In the genomic region with DNA sequence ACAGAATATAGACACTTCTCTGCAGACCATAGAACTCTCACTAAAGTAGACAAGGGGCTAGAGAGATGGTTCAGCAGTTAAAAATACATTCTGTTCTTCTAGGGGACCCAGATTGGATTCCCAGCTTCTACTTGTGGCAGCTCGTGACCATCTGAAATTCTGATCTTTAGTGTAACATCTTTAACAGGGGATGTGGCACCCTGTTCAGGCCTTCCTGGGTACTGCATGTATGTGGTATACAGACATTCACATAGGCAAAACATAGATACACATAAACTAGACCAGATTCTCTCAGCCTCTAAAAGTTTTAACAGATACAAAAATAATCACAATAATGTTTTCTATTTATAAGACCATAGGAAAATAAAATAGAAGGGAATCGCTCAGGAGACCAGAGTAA, we compare ENCODE assay signal across 15 mouse cellular contexts.
"Had no signal": no experiment of that assay in that cellular context is flagged by ENCODE, and none has a peak within 500 bp of the region (broad histone marks: within the 10 kb centered on the region; RNA-seq: fewer than 3 reads in every experiment).

No protein-coding gene starts in this region.

- H3K36me3 ChIP-seq: intestine, embryonic 15.5 days; kidney, embryonic 15.5 days; limb, embryonic 10.5 days; liver, embryonic 15.5 days; midbrain, embryonic 12.5 days; neural tube, embryonic 13.5 days had no signal

- H3K4me3 ChIP-seq: intestine, embryonic 15.5 days; kidney, embryonic 15.5 days; limb, embryonic 10.5 days; liver, embryonic 15.5 days; megakaryocyte, embryonic 14.5 days; midbrain, embryonic 12.5 days; neural tube, embryonic 13.5 days had no signal

- H3K4me1 ChIP-seq: intestine, embryonic 15.5 days; kidney, embryonic 15.5 days; limb, embryonic 10.5 days; liver, embryonic 15.5 days; megakaryocyte, embryonic 14.5 days; midbrain, embryonic 12.5 days; neural tube, embryonic 13.5 days had no signal

- H3K9ac ChIP-seq: intestine, embryonic 15.5 days; kidney, embryonic 15.5 days; liver, embryonic 15.5 days; midbrain, embryonic 12.5 days; neural tube, embryonic 13.5 days had no signal

- H3K27ac ChIP-seq: intestine, embryonic 15.5 days; kidney, embryonic 15.5 days; limb, embryonic 10.5 days; liver, embryonic 15.5 days; macrophage; midbrain, embryonic 12.5 days; neural tube, embryonic 13.5 days had no signal

- H3K27me3 ChIP-seq: intestine, embryonic 15.5 days; kidney, embryonic 15.5 days; liver, embryonic 15.5 days; megakaryocyte, embryonic 14.5 days; midbrain, embryonic 12.5 days; neural tube, embryonic 13.5 days had no signal

- H3K9me3 ChIP-seq: intestine, embryonic 15.5 days; kidney, embryonic 15.5 days; limb, embryonic 10.5 days; liver, embryonic 15.5 days; megakaryocyte, embryonic 14.5 days; midbrain, embryonic 12.5 days; neural tube, embryonic 13.5 days had no signal

- DNase-seq: lung, adult 2 months; lung, postnatal 10 days; retina, postnatal 1 day; right cerebral cortex, postnatal 4 days; spleen, adult 18-20 months; thymus, adult 18-20 months; thymus, postnatal 14 days had no signal
